Mouse (Mus musculus): Measurements from ENCODE around the gene Epha10.

DNA sequence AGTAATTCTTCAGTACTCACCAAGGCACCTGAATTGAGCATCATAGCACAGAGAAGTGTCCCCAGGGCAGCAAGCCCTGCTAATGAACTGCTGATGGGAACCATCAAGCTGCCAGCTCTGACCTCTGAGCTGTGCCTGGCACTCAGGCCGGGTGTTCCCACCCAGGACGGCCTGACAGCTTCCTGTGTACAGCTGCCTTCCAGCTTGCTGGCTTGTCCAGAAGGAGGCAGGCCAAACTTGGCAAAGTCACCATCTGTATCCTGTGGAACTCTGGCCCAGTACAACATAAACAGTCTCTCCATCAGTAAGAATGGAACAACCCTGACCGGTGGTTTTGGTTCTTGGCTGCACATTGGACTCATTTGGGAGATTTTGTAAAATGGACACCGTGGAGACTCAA lies 72.8 kb downstream of the Epha10 start:
- TF ChIP-seq CTCF (IDR thresholded peaks at IDR 0.05; ENCODE audit: low read depth, low read length) (no peak), GATA1 (IDR thresholded peaks at IDR 0.05; ENCODE audit: borderline replicate concordance, low read length) (no peak)

All from G1E (cell line).